Mouse (Mus musculus) MEL (cell line): ENCODE measurements at regions not wholly inside any gene's neighbourhood (a gene's known extent, or its start where the extent isn't known, plus 50 kb on each side); places are given as distances from the start of the nearest gene placed in this dataset.

Source experiments
- CHD1 ChIP-seq: IDR thresholded peaks from 2 replicates; pipeline ENCODE4 v1.6.1; 2012; ENCODE audit warnings: low read depth, mild to moderate bottlenecking, inconsistent platforms, low read length, improper control_type of control experiment
- CTCF ChIP-seq, 3 experiments: IDR thresholded peaks in 2 of 3; conservative IDR thresholded peaks in 1 of 3; 2 replicates each; pipeline ENCODE4 v1.5.1; 2011 to 2012; ENCODE audit warnings: low read length in 3 of 3, low read depth in 2 of 3, mild to moderate bottlenecking in 2 of 3, improper control_type of control experiment in 1 of 3, inconsistent platforms in 1 of 3, mixed read lengths in 1 of 3, moderate library complexity in 1 of 3; ENCODE audit not compliant: control insufficient read depth in 1 of 3, insufficient read depth in 1 of 3, poor library complexity in 1 of 3, severe bottlenecking in 1 of 3
- HCFC1 ChIP-seq: IDR thresholded peaks from 2 replicates; pipeline ENCODE4 v1.6.1; 2012; ENCODE audit warnings: low read depth, mild to moderate bottlenecking, inconsistent platforms, low read length, improper control_type of control experiment, moderate library complexity
- MAFK ChIP-seq: IDR thresholded peaks from 2 replicates; pipeline ENCODE4 v1.6.1; 2011; ENCODE audit warnings: low read depth, mild to moderate bottlenecking, low read length, improper control_type of control experiment, borderline replicate concordance
- MEF2A ChIP-seq: IDR thresholded peaks from 2 replicates; pipeline ENCODE4 v1.6.1; 2014; ENCODE audit warnings: low read depth, mild to moderate bottlenecking, inconsistent platforms, low read length, improper control_type of control experiment; ENCODE audit not compliant: poor library complexity, insufficient replicate concordance, severe bottlenecking; ENCODE audit errors: extremely low read depth
- TAL1 ChIP-seq: IDR thresholded peaks from 2 replicates; pipeline ENCODE4 v1.6.1; 2012; ENCODE audit warnings: mild to moderate bottlenecking, inconsistent platforms, low read length, moderate library complexity, mixed read lengths
- USF1 ChIP-seq: IDR thresholded peaks from 2 replicates; pipeline ENCODE4 v1.6.1; 2014; ENCODE audit warnings: low read depth, mild to moderate bottlenecking, inconsistent platforms, low read length, improper control_type of control experiment, moderate library complexity
- ZMIZ1 ChIP-seq: IDR thresholded peaks from 2 replicates; pipeline ENCODE4 v1.6.1; 2012; ENCODE audit warnings: low read depth, mild to moderate bottlenecking, inconsistent platforms, low read length, improper control_type of control experiment, moderate library complexity

- TF ChIP-seq CTCF (IDR thresholded peaks at IDR 0.05 in 2 of 3, conservative IDR thresholded peaks at IDR 0.05 in 1 of 3; ENCODE audit: control insufficient read depth in 1 of 3, insufficient read depth in 1 of 3, low read depth in 2 of 3, low read length in 3 of 3, poor library complexity in 1 of 3, severe bottlenecking in 1 of 3) (no peak), USF1 (no peak), ZMIZ1 (no peak), MEF2A (no peak), MAFK (no peak), TAL1 (no peak), HCFC1 (no peak), CHD1 (no peak)
Measured at GRCm38 (mm10) chr10:120707771-120708750, 190.8 kb downstream of the Msrb3 start.
